Mouse (Mus musculus) lung, postnatal 0 days (tissue): Measurements from ENCODE around the gene Lipm.

Source experiments
- CTCF ChIP-seq: IDR thresholded peaks from 2 replicates; pipeline ENCODE4 v1.5.1; 2016; ENCODE audit warnings: antibody characterized with exemption, mild to moderate bottlenecking
- EP300 ChIP-seq: IDR thresholded peaks from 2 replicates; pipeline ENCODE4 v1.6.1; 2016; ENCODE audit warnings: antibody characterized with exemption, mild to moderate bottlenecking, control low read depth

GRCm38 (mm10) chr19:34101888-34102287 lies 1.2 kb downstream of the Lipm start:
- TF ChIP-seq EP300 (no peak), CTCF (no peak)
